Mouse (Mus musculus) adrenal gland, postnatal 14 days (tissue): ENCODE data around the gene Eml5. TPM values are rescaled to one million over a fixed set of nuclear protein-coding genes. Genes with fewer than 3 reads are reported as not detected.

Experiments
- DNase-seq: peaks from one replicate; pipeline ENCODE4 v3.0.0; 2021; ENCODE audit warnings: mixed read lengths
- total RNA-seq: library from RNA; stranded (reverse); gene quantifications from 2 replicates; pipeline ENCODE4 v1.2.3, GENCODE M21; 2021

Gene Eml5
- total RNA-seq, 1 experiment from 2014 or later, result 19.9 TPM

DNA sequence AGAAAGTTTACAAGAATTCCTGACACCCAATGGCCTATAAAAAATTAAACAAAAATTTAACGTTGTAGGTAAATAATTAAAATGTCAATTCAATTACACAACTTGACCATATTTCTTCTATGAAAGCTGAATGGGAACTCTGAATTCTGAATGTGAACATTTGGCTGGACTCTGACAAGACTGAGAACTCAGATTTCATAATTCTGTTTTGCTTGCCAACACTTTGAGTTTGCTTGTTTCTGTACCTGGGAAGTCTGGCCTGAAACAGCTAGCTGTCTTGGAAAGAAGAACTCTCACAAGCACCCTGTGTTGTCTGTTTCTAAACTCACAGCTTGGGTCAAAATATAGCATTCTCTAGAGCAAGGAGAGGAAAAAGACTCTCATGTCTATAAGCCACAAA, 67.4 kb downstream of the Eml5 start:
- DNase-seq, result no peak

DNA sequence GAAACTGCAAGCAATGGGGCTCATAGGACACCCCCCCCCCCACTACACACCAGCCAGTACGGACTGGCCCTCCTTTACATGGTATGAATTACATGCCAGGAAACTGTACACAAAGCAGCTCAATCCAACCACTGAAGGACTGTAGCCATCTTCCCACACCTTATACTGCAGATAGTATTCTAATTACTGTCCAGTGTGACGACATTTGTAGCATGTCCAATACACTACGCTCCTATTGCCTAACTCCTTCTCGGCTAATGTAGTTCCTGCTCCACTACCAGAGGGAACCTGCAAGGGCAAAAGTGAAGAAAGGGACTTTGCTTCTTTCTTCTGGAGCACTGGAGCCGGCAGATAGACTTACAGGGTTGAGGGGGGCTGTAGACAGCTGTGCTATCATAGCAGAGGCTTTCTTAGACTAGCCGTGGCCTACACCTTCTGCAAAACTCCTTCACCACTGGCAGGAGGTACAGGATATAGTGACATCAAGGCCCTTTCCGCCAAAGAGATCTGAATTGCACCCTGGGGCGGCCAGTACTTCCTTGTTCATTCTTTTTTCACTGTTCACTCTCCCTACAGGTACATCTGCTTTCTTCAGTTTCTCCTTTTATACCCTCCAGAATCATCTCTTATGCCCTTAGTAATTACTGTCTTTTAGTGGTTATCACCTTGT, 68.2 kb downstream of the Eml5 start:
- no peak for DNase-seq

DNA sequence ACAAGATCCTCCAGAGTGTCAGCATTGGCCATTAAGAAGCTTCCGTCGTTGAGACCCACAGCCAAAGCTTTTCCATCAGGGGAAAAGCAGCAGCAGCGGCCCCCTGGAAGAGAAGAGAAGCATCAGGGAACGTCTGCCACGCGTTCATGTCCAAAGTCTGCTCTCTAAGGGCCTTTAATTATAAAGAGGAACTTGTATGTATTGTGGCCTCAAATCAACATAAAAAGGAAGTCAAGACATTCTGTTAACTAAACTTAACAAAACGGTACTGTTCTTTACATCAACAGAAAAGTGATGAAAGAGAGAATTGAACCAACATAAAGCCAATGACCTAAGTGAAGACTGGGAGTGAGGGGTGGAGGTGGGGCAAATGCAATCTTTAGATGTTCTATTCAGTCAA, 70.2 kb downstream of the Eml5 start:
- DNase-seq, result no peak

GRCm38 (mm10) chr12:98820781-98821180, 80.5 kb downstream of the Eml5 start:
- DNase-seq, result no peak

- no peak for DNase-seq
These were observed 97.1 kb downstream of the Eml5 start for GRCm38 (mm10) chr12:98804078-98804748.

GRCm38 (mm10) chr12:98802245-98802644, 99.0 kb downstream of the Eml5 start:
- DNase-seq, result no peak

DNA sequence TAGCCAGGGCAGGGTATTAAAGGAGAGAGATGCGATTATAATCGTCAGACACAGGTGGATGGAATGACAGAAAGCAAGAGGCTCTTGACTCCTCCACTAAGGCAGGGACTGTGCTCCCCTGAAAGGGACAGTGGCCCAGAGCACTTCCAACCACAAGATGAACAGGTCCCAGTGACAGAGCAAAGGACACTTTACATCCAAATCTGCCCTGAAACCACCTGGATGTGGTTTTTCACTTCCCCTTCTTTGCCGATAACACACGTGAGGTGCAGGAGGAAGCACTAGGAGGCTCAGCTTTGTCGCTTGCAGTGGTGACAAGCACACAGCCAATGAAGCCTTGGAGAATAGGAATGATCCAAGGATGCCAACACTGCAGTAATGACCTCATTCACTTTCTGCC, 101.0 kb downstream of the Eml5 start:
- DNase-seq, result no peak

GRCm38 (mm10) chr12:98795731-98796318, 105.5 kb downstream of the Eml5 start:
- DNase-seq, result no peak

DNA sequence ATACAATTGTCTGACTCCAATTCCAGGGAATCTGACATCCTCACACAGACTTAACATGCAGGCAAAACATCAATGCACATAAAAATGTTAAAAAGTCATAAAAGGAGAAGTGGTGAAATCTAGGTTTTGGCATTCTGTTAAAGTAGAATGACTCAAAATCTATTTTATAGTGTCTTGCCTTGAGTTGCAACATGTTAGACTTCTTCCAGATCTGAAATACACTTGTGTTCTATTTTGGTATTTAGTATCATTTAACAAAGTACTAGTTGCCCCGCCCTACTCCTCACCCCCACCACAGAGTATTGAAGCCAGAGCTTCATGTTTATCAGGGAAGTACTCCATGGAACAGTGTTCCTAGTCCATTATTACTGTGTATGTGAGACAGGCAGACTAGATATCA, 117.0 kb downstream of the Eml5 start:
- no peak for DNase-seq

DNA sequence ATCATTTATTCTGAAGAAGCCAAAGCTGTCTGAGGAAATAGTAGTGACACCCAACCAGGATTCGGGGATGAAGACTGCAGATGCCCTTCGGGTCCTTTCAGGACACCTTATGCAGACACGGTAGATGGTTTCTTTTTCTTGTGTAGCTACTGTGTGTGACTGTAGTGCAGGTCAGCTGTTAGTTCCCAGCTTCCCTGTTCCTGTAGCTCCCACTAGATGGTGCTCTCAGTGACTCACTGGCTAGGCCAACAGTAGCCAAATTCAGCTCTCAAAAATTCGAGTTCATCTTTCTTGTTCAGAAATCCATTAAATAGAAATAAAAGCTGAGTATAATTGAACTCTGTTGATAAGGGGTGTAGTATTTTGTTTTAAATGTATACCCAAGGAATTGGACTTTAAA, 122.1 kb downstream of the Eml5 start:
- peak; percentile 19 for DNase-seq

- DNase-seq, result no peak
These were observed 123.8 kb downstream of the Eml5 start for GRCm38 (mm10) chr12:98777509-98777908.

DNA sequence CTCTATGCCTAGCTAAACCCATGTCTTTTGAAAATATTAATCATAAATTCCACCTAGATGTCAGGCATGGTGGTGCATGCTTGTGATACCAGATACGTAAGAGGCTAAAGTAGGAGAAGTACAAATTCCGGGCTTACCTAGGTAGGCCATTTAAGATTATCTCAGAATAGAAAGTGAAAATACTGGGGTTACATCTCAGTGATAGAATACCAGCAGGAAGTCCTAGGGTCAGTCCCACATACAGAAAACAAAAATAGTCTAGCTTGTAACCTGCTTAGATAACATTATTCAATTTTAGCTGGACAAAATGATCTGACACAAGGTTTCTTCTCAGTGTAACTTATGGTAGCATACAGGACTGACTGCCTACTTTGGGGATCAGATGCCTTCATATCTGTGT, 135.0 kb downstream of the Eml5 start:
- no peak for DNase-seq

DNA sequence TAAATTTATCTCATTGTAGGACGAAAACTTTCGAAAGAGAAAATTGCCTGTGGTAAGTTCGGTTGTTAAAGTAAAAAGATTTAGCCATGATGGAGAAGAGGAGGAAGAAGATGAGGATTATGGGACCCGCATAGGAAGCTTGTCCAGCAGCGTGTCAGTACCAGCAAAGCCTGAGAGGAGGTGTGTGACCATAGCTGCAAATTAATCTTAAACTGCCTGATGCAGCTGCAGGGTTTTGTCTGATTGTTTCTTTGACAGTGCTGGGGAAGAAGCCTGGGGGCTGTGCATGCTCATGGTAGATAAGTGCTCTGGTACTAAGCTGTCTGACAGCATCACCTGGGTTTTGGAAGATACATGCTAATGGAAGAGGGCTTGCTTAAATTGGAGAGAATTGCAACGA, 141.6 kb downstream of the Eml5 start:
- DNase-seq, result no peak

DNA sequence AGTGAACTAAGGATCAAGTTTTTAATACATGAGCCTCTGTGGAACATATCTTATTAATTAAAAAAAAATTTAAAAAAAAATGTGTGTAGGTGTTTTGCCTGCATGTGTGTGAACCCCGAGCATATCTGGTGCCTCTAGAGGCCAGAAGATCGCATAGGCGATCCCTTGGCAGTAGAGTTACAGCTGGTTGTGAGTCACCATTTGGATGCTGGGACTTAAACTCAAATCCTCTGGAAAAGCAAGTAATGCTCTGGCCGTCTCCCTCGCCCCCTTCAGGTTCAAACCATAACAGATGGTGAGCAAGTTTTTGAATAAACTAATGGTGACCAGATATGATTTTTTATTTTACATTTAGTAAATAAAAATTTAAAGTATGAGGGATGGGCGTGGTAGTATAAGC, 143.6 kb downstream of the Eml5 start:
- peak; percentile 31 for DNase-seq

DNA sequence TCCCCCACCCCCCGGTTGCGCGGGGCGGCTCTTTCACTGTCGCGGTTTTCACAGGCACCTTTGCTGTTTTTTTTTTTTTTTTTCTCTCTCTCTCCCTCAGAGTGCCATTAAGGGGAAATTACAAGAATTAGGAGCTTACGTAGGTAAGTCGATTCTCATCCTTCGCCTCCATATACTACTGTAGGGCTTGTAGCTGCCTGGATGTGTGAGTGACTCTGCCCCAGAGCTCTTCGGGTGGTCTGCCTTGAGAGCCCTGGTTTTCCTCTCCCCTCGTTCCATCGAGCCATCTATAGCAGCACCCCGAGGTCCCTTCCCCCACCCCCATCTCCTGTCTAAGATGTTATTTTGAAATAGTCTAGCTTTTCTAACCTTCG, 153.9 kb downstream of the Eml5 start:
- DNase-seq, result peak; percentile 28

DNA sequence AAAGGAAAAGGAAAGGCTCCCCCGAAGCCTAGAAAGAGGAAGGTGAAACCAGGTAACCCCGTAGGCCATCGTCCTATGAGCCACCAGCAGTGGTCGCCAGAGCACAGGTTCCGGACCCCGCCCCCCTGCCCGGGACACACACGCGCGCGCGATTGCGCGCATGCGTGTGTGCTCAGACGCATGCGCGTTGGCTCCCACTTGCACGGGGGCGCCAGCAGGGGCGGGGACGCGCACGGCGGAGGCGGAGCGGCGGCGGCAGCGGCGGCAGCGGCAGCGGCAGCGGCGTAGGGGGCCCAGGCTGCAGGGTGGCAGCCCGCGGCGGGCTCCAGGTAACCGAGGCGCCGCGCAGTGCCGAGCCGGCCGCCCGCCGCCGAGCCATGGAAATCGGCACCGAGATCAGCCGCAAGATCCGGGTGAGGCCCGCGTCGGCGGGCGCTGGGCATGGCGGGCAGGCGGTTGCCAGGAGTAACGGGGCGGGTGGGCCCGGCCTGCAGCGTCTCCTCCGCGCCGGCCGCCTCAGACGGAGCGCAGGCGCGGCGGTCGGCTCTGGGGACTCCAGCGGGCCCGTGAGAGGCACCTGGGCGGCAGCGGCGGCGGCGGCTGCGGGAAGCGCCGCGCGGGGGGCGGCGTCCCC, 154.4 kb downstream of the Eml5 start, which contains the start of gene Zc3h14:
TSS of gene Zc3h14 (plus strand) at position 219 of the 634 bp plus-strand sequence.
- DNase-seq, result peak; percentile 96

GRCm38 (mm10) chr12:98746131-98746530, 155.2 kb downstream of the Eml5 start:
- DNase-seq, result peak; percentile 80

DNA sequence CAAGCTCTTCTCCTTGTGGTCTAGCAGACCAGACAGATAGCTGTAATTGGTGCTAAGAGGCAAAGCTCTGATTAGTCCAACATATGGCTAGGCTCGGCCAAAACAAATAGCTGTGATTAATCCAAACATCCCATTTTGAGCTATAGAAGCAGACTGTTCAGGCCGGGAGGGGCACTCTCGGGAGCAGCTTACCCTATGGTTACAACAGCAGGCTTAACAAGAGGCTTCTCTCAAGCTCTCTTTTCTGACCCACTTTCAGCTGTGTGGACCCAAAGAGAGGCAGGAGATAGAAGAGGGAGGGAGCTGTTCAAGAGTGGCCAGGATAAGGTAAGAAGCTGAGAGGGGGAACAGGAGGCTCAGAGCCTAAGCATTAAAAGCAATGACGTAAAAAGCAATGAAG, 155.7 kb downstream of the Eml5 start:
- no peak for DNase-seq

- peak; percentile 24 for DNase-seq
These were observed 160.2 kb downstream of the Eml5 start for GRCm38 (mm10) chr12:98741011-98741501.

- DNase-seq, result peak; percentile 16
These were observed 163.4 kb downstream of the Eml5 start for GRCm38 (mm10) chr12:98737801-98738350.

DNA sequence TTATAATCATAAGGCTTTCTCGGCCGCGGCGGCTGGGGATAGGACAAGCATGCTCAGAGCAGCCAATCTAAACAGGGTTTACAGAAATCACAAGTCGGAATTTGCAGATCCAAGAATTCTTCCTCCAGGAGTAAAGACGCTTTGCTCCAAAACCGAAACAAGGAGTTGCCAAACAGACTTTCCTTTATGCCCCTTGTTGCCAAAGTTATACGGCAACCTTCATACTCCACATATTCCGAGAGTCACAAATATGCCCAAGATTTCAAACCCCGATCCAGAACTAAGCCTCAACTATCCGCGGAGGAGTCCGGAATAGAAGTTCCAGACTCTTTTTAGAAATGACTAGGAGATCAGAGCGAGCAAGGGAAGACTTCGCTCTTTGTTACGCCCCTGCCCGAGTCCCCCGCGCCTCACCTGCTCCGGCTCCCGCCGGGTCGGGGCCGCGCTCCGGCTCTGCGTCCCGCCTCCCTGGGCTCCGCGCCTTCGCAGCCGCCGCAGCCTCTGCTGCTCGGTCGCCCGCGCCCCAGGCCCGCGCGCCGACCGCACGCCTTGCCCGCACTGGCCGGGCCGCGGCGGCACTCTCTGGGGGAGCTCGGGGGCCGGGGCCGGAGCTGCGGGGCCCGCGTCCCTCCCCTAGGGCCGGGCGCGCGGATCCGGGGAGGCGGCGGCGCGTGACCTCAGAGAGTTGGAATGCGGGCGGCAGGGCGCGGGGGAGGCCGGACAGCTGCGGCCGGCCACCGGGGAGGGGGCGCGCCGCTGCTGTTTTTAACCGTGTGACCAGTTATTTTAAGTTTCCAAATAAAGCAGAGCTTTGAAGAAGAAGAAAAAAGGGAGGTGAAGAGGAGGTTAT, 164.1 kb downstream of the Eml5 start, which contains the start of gene Ptpn21:
TSS of gene Ptpn21 (minus strand) at position 455 of the 850 bp plus-strand sequence.
- DNase-seq, result peak; percentile 84
